Mouse (Mus musculus): ENCODE data around the gene Irf2bp2. TPM values are rescaled to one million over a fixed set of nuclear protein-coding genes. Genes with fewer than 3 reads are reported as not detected.

The Irf2bp2 gene
- total RNA-seq, 4 experiments from 2014 or later: 41.8 to 60.9 (median 50.3) TPM

- no peak for DNase-seq (ENCODE audit: low spot score)
Observed at GRCm38 (mm10) chr8:126538648-126539354, 55.0 kb downstream of the Irf2bp2 start.

Other genes with a start within 250 kb of the Irf2bp2 start
- gene Coa6, start 171.5 kb downstream of the Irf2bp2 start, total RNA-seq (2022): 10 to 100 TPM; 22.1 to 35.2 (median 27.6) TPM
- 1 to 10 TPM; 2.9 to 4.9 (median 3.5) TPM for gene Tarbp1, start 118.9 kb downstream of the Irf2bp2 start, total RNA-seq (2022)

All from heart, adult 8-10 months (tissue).